Mouse (Mus musculus) T-helper 1 cell (primary cell): Measurements from ENCODE around the gene Ptpra.
"Not testable (repeated sequence)": the region's sequence is repeated elsewhere in the genome, so short reads cannot be mapped to it uniquely, and the experiment has no call there.

Experiments
- in situ Hi-C: fragments of 300-600 bp; cut with MboI, MseI; formaldehyde crosslinking; loops from one replicate; pipeline ENCODE4 v1.15.1; 2025; ENCODE audit warnings: high pct_unique_total_duplicates

Ptpra gene

DNA sequence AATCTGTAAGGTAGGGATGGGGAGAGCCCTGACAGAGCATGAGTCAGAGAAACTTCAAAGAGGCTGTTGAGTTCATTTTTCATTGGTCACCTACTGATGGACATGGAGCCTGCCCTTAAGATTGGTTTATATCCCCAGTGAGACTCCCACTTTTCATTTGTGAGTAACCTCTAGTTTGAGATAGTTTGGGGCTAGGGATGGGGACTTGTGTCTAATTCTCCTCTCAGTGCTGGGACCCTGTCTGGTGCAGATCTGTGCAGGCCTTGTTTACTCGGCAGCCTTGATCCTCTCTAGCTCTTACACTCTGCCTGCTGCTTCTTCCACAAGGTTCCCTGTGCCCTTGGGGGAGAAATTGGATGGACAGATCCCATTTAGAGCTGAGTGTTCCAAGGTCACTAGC lies 34.1 kb downstream of the Ptpra start:
- in situ Hi-C loops = loop anchor here (5.0 kb wide), 1 partner anchor 327 kb away; no protein-coding TSS in a partner anchor

DNA sequence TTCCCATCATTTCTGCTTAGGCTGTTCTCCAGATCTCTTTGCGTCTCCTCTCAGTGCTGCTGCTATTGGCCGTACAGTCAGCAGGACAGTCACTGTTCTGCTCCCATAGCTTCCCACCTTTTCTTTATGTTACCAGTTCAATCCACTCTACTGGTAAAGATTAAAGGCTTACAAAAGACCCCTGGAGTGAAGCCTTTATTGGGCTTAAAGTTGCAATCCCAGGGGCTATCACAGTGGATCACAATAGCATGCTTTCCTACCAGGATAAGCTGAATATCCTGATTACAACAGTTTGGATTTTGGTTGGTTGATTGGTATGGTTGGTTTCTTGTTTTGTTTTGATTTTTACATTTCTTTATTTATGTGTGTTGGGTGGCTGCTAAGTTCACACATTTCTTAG lies 37.9 kb downstream of the Ptpra start:
- in situ Hi-C loops = no loop called here

- in situ Hi-C loops = no loop called here
Measured at GRCm38 (mm10) chr2:130488600-130488999, 38.5 kb downstream of the Ptpra start.

DNA sequence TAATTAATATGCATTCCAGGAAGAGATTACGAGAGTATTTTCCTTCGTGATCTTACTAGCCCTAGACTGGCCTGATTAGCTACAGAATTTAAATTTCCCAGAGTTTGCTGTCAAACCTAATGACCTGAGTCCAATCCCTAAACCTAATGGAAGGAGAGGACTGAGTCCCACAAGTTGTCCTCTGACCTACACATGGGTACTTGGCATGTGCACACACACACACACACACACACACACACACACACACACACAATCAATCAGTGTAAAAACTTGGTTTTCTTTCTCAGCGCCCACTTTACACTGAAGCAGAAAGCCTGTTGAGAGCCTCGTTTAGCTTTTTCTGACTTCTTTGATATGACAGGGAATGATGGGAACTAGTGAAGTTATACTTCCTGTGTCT lies 41.1 kb downstream of the Ptpra start:
- in situ Hi-C loops = no loop called here

- in situ Hi-C loops = no loop called here
Measured at GRCm38 (mm10) chr2:130491587-130491986, 41.5 kb downstream of the Ptpra start.

DNA sequence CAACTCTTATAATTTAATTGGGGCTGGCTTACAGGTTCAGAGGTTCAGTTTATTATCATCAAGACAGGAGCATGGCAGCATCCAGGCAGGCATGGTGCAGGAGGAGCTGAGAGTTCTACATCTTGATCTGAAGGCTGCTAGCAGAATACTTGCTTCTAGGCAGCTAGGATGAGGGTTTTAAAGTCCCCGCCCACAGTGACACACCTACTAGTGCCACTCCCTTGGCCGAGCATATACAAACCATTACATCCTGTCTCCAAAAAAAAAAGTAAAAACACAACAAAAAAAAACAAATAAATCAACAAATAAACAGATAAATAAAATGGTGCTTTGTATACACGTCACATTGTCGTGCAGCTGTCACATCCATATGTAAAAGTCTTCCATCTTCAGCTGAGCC lies 45.0 kb downstream of the Ptpra start:
- in situ Hi-C loops = not testable (repeated sequence)

DNA sequence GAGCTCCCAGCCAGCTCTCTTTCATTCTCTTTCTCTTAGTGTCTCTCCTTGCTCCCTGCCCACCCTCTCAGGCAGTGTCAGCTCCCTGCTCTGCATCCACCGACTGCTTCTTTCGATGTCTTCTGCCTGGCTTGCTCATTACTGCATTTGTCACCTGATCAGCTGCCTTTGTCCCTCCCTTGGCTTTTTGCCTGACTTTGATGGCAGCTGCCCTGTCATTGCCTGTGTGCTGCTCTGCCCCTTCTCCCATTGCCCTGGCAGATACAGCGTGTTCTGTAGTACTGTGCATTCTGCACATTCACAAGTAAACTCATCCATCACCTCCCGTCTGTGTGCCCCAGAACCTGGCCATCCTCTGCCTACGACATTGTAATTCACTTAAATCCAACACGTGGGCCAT lies 46.0 kb downstream of the Ptpra start:
- in situ Hi-C loops = no loop called here

- in situ Hi-C loops = no loop called here
Measured at GRCm38 (mm10) chr2:130496931-130497330, 46.9 kb downstream of the Ptpra start.

DNA sequence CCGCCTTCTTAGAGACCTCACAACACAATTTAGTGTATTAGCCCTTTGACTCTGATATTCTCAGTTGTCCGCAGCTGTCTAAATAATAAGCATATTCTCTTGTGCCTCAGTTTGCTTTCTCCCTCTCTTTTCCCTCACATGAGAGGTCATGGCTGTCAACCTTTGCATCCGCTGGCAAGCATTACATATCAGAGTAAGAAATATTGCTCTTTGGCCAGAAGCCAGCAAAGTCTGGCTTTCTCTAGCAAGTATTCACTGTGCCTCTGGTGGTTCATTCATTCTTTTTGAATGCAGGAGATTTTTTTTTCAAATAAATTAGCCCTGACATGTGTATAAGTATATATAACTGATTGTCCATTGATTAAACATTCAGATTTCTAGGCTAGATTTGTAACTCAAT lies 49.5 kb downstream of the Ptpra start:
- in situ Hi-C loops = no loop called here

DNA sequence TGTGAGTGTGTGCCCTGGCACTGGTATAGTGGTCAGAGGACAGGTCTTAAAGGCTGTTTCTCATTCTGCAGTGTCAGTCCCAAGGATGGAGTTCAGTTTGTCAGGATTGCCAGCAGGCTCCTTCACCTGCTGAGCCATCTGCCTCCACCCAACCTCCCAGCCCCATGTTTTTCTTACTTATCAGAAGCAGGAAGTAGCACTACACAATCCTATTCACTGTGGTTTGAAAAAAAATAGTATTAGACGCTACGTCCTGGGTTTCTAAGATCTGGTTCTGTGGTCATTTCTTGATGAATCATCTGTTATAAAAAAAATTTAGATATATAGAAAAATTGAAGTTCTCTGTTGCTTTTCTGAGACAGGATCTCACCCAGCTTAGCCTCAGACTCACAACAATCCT lies 51.5 kb downstream of the Ptpra start:
- in situ Hi-C loops = no loop called here

GRCm38 (mm10) chr2:130511616-130512015 lies 61.5 kb downstream of the Ptpra start:
- in situ Hi-C loops = not testable (repeated sequence)

GRCm38 (mm10) chr2:130513907-130514306 lies 63.8 kb downstream of the Ptpra start:
- in situ Hi-C loops = no loop called here

GRCm38 (mm10) chr2:130515791-130516190 lies 65.7 kb downstream of the Ptpra start:
- in situ Hi-C loops = no loop called here

DNA sequence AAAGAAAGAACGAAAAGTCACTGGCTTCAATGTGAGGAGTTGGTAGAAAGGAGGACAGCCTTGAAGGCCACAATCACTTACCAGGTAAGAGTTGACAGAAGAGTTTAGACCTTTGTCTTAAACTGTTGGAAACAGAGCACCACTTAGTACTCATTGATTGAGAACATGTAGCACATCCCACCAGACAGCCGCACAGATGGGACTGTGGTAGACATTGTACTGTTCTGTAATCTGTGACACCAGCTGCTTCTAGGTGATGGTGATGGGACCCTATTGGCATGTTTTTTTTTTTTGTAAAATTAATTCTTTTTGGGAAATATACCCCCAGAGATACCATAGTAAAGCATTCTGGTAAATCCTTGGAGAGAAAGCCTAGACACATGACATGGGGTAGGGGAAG lies 71.8 kb downstream of the Ptpra start:
- in situ Hi-C loops = no loop called here

DNA sequence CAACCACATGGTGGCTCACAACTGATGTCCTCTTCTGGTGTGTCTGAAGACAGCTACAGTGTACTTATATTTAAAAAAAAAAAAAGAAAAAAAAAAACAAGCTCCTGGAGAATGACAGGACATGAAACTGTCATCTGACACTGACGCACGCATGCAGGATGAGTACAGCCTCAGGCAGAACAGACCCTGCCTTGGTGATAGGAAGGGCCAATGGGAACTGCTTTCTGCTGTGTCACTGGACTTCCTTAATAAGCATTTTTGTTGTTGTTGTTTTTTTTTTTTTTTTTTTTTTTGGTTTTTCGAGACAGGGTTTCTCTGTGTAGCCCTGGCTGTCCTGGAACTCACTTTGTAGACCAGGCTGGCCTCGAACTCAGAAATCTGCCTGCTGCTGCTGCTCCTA lies 75.4 kb downstream of the Ptpra start:
- in situ Hi-C loops = not testable (repeated sequence)

- in situ Hi-C loops = no loop called here
Measured at GRCm38 (mm10) chr2:130528457-130528856, 78.4 kb downstream of the Ptpra start.

- in situ Hi-C loops = no loop called here
Measured at GRCm38 (mm10) chr2:130529290-130529689, 79.2 kb downstream of the Ptpra start.

DNA sequence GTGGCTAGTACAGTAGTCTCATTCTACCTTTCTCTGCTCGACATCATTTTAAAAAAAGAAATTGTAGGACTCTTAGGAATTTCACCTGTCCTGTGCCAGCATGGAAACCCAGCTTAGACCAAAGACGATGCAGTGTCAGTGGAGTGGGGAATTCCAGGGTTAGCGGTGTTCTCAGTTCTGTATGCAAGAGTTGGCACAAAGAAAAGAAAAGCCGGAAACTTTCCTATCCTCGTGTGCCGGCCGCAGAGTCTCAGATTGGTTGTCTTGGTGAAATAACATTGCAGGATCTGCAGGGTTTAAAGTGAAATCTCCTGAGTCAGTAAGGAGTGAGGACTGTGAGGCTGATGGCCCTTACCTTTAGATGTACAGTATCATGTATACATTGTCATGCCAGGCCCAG lies 79.8 kb downstream of the Ptpra start:
- in situ Hi-C loops = no loop called here

- in situ Hi-C loops = no loop called here
Measured at GRCm38 (mm10) chr2:130532201-130532600, 82.1 kb downstream of the Ptpra start.

- in situ Hi-C loops = no loop called here
Measured at GRCm38 (mm10) chr2:130535017-130535416, 84.9 kb downstream of the Ptpra start.

DNA sequence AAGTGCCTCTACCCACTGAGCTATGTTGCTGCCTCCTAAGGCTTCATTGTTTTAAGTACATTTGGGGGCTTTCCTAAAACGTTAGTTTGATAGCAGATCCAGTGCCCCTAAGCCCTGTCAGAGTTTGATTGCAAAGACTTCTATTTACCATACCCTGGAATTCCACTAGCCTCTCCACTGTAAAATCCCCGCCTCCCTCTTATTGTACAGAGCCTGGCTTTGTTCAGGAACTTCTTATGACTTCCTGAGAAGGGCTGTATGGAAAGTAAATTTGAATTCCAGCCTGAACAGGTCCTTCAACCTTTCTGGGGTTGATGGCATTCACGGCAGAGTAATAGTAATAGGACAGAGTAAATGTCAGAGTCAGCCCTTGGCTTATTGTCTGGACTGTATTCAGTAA lies 86.8 kb downstream of the Ptpra start:
- in situ Hi-C loops = no loop called here

DNA sequence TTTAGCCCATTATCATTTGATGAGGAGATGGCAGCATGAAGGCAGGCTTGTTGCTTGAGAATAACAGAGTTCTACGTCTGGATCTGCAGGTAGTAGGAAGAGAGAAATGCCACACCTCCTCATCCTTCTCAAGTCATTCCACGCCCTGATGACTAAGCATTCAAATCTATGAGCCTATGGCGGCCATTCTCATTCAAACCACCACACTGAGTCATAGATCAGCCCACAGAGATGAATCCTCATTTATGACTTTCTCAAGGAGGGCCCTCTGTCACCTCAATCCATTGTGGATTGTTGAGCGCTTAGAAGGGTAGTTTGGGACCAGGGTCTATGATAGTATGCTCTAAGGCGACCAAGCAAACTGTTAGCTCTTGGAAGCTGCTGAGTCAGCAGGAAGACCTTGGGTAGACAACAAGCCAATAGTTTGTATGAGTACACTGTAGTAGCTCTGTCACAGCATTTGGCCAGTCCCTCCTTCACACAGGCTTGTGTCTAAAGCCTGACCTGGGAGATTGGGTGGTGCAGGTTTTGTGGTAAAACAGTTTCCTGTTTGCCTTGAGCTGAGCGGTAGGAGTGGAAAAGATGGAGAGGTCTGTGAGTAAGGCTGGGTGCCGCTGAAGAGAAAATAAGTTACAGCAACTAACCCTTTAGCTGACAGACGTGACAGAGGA lies 88.9 kb downstream of the Ptpra start:
- in situ Hi-C loops = no loop called here

GRCm38 (mm10) chr2:130540266-130540665 lies 90.2 kb downstream of the Ptpra start:
- in situ Hi-C loops = no loop called here

GRCm38 (mm10) chr2:130546957-130547356 lies 96.9 kb downstream of the Ptpra start:
- in situ Hi-C loops = no loop called here
